Mouse (Mus musculus): ENCODE results near the gene Olfr1335.
"Not testable (repeated sequence)": the region's sequence is repeated elsewhere in the genome, so short reads cannot be mapped to it uniquely, and the experiment has no call there.

Olfr1335 gene

DNA sequence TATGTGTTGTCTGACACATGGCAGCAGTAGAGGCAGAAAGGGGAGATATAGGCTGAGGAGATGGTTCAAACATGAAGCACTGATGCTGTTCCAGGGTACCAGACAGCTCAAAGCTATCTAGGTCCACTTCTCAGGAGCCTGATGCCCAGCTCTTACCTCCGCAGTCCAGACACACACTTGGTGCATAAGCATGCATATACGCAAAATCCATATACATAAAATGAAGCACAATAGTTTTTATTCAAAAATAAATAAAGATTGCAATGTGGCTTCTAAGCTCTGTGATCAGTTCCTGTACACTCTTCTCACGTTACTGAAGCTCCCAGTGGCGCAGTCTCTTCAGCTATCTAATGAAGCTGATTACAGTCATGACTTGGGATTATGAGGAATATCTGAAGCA lies at the start of gene Olfr1335:
Olfr1335 (minus strand) TSS at position 101 of the 400 bp plus-strand sequence.
- DNase-seq (ENCODE audit: extremely low read depth, low read depth): no peak

GRCm38 (mm10) chr4:118836179-118836578 lies 26.4 kb upstream of the Olfr1335 start, which contains the start of gene Olfr1333:
Gene Olfr1333, minus strand, starts transcription at chr4:118836279.
- no peak for DNase-seq (ENCODE audit: extremely low read depth, low read depth)

DNA sequence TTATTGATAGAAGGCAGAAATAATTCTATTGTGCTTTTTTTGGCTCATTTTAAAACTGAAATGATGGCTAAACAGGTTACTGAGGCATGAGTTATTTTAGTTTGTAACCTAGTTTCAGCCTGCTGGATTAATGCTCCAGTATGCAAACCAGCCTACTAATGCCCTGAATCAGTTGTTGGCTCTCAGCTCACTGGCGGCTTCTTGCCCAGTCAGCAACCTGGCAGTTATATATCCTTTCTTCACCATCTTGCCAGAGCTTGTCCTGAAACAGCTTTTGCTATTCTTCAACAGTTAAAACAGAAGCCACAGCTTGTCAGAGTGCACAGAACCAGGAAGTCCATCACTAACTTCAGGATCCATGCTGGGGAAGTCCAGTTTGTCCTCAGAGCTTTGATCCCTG lies 9.2 kb upstream of the Olfr1335 start:
- no peak for DNase-seq (ENCODE audit: extremely low read depth, low read depth)

DNA sequence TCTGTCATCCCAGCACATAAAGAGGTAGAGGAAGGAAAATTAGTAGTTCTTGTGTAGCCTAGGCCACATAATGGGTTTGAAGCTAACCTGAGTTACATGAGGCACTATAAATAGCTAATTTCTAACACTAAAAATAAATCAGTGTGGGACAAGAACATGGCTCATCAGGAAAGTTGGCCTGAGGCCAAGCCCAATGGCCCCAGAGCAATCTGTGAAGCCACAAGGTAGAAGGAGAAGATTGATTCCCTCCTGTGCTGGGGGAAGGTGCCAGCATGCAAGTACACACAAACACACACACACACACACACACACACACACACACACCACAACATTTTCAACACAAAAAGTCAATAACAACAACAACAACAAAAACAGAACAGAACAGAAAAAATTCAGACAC lies 16.9 kb downstream of the Olfr1335 start:
- DNase-seq (ENCODE audit: extremely low read depth, low read depth): not testable (repeated sequence)

DNA sequence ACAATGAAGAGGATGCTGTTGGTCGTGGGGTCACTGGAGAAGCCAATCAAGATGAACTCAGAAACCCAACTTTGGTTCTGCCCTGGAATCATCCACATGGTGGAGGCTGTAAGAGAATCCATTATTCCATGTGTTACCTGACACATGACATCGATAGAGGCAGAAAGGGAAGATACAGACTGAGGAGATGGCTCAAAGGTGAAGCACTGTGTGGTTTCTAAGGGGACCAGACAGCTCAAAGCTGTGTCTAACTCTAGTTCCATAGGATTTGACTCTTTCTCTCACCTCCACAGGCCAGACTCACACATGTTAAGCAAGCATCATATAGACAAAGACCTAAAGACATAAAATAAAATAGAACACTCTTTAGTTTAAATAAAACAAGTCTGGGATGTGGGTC lies 27.3 kb downstream of the Olfr1335 start, which contains the start of gene Olfr1337:
Olfr1337 (minus strand) TSS at position 101 of the 400 bp plus-strand sequence.
- no peak for DNase-seq (ENCODE audit: extremely low read depth, low read depth)

Measured in MEL-GATA-1-ER (cell line).